Mouse (Mus musculus) B cell, adult 2 months (primary cell): ENCODE results near the gene Vmn1r91.
"Not testable (repeated sequence)": the region's sequence is repeated elsewhere in the genome, so short reads cannot be mapped to it uniquely, and the experiment has no call there.

Experiments
- DNase-seq, 2 experiments: peaks; one replicate each; pipeline ENCODE4 v3.0.0; 2022

The Vmn1r91 gene

DNA sequence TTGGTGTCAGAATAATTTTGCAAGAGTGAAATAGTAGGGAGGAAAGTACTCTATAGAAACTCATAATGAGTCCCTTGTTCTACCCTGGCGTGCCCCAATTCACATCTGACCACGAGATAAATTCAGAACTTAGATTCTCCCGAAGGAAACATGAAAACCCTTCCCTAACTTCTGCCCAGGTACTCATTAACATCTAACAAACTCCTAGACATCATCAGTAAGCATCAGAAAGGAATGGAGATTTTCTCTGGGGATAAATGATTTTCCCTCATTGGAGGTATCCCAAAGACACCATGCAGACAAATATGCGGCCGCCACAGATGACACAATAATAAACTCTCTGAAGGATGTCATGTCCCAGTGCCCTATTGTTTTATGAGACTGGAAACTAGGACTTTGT, at the start of gene Vmn1r91:
TSS of gene Vmn1r91 (plus strand) at position 301 of the 400 bp plus-strand sequence.
- not testable (repeated sequence) for DNase-seq

DNA sequence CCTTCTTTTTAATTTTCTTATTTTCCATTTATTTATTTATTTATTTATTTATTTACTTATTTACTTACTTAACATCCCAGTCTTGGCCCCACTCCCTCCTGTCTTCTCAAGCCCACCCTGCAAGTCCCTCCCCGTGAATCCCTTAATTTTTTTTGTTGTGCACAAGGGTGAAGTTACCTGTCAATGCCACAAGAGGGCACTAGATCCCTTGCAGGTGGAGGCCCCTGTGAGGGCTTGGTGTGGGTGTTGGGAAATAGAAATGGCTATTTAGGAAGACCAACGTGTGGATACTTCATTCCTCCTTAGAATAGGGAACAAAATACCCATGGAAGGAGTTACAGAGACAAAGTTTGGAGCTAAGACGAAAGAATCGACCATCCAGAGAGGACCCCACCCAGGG, 35.4 kb upstream of the Vmn1r91 start:
- DNase-seq = not testable (repeated sequence)

DNA sequence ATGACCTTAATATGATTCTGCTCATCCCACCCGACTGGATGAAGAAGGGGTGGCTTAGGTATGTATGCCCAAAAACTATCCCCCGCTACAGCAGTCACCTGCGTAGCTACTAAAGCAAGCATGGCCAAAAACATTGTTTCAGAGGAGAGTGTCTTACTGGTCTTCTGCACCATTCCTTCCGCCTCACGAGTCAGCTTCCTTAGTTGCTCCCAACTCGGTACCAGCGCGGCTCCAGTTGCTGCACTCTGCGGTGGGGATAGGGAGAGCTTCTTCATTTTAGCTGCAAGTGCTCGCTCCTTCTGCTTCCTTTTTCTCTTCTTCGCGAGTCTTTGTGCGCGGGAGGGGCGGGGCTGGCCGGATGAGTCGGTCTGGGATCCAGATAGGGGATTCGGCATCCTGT, 21.4 kb upstream of the Vmn1r91 start:
- not testable (repeated sequence) for DNase-seq

DNA sequence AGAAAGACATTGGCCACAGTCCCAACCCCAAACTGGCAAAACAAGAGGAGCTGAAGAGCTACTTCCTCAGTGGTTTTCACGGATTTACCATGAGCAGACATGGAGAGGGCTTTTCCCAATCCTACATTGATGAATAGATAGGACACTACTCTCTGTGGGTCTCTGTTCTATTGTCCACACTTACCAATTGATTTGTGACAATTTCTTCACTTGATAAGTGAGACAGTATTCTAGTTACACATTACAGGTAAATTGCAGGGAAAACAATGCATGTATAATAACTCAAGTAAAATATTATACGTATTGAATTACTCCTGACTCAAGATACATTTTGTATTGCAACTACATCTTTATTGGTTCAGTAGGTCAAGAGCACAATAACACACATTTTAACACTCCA, 23.0 kb downstream of the Vmn1r91 start, which contains the start of gene Gm16442:
TSS of gene Gm16442 (minus strand) at position 101 of the 400 bp plus-strand sequence.
- DNase-seq = not testable (repeated sequence)

DNA sequence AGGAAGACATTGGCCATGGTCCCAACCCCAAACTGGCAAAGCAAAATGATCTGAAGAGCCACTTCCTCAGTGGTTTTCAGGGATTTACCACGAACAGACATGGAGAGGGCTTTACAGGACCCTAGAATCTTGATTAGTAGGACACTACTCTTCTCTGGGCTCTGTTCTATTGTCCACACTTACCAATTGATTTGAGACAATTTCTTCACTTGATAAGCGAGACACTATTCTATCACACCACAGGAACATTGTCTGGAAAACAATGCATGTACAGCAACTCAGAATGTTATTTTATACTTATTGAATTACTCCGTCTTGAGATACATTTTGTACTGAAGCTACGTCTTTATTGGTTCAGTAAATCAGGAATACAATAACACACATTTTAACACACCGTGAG, 39.5 kb downstream of the Vmn1r91 start, which contains the start of gene Vmn1r93:
TSS of gene Vmn1r93 (minus strand) at position 101 of the 400 bp plus-strand sequence.
- not testable (repeated sequence) for DNase-seq
